Mouse (Mus musculus): ENCODE measurements at regions not wholly inside any gene's neighbourhood (a gene's known extent, or its start where the extent isn't known, plus 50 kb on each side); places are given as distances from the start of the nearest gene placed in this dataset.
A peak's percentile ranks its signal among the peaks of the same experiment; 100 is the strongest.

DNA sequence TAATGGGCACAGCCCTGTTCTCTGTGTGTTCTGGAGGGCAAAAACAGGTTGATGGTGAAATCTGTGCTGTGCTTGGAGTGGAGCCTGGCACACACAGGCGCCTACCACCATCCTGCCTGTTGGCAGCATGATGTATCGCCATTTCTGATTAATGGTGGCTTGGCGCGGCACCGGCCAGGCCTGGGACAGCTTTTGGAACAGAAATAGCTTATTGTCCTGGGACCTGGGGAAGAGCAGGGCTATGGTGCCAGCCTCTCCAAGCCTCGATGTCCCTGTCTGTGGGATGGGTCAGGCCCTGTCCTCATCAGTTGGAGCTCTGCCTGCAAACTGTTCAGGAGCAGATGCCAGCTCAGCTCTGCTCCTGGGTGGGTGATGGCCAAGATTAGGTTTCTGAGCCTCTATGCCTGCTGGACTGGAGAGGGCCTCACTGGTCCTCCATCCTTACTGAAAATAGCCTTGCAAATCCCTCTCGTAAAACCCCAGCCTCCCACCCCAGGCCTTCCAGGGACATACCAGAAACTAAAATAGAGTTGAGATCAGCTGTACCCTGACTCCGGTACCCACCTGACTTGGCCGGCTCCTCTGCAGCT is 115.4 kb downstream of the Mn1 start:
- no peak overlapping the region for H3K4me3 ChIP-seq (replicated peaks; ENCODE audit: insufficient read depth, low read depth, low read length)
- H3K27ac ChIP-seq (ENCODE audit: insufficient read depth, low read length): no peak overlapping the region
- no peaks in the 10 kb centered on the region for H3K27me3 ChIP-seq (ENCODE audit: control insufficient read depth, insufficient read depth, low read length)
- peak; percentile 28 to 51 for DNase-seq
- 35% methylated on average over 9 of the region's 9 CpGs for WGBS
- TF ChIP-seq POLR2A (IDR thresholded peaks at IDR 0.05; ENCODE audit: borderline replicate concordance, insufficient read depth, low read length): no peak
- TF ChIP-seq CTCF (IDR thresholded peaks at IDR 0.05; ENCODE audit: borderline replicate concordance, insufficient read depth, low read depth, low read length): no peak
- peaks cover 13% of the 10 kb centered on the region; the same call in 1 of the 2 replicates for H3K4me1 ChIP-seq (ENCODE audit: control insufficient read depth, insufficient read depth, low read length)

DNA sequence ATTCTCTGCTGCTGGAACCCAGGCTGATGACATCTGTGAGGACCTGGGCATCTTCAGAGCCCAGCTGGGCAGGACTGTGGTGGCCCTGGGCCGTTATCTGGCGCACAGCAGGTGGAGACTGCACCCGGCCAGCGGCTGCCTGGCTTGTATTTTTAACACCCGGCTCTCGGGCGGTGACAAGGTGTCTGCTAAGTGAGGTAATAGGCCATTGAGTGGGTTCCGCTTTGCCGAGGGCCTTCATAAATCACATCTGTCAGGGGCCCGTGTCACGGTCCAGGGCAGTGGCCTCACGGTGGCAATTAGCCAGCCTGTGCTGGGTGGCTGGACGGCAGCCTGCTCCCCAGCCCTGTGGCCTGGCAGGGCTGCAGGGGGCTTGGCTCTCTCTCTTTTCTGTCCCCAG is 118.8 kb downstream of the Mn1 start:
- H3K27ac ChIP-seq (ENCODE audit: insufficient read depth, low read length): no peak overlapping the region
- DNase-seq: no peak
- H3K27me3 ChIP-seq (ENCODE audit: control insufficient read depth, insufficient read depth, low read length): no peaks in the 10 kb centered on the region
- H3K4me3 ChIP-seq (replicated peaks; ENCODE audit: insufficient read depth, low read depth, low read length): no peak overlapping the region
- peaks cover 13% of the 10 kb centered on the region; the same call in 1 of the 2 replicates for H3K4me1 ChIP-seq (ENCODE audit: control insufficient read depth, insufficient read depth, low read length)
- no peak for TF ChIP-seq POLR2A (IDR thresholded peaks at IDR 0.05; ENCODE audit: borderline replicate concordance, insufficient read depth, low read length)
- WGBS: 20% methylated on average over 13 of the region's 13 CpGs

DNA sequence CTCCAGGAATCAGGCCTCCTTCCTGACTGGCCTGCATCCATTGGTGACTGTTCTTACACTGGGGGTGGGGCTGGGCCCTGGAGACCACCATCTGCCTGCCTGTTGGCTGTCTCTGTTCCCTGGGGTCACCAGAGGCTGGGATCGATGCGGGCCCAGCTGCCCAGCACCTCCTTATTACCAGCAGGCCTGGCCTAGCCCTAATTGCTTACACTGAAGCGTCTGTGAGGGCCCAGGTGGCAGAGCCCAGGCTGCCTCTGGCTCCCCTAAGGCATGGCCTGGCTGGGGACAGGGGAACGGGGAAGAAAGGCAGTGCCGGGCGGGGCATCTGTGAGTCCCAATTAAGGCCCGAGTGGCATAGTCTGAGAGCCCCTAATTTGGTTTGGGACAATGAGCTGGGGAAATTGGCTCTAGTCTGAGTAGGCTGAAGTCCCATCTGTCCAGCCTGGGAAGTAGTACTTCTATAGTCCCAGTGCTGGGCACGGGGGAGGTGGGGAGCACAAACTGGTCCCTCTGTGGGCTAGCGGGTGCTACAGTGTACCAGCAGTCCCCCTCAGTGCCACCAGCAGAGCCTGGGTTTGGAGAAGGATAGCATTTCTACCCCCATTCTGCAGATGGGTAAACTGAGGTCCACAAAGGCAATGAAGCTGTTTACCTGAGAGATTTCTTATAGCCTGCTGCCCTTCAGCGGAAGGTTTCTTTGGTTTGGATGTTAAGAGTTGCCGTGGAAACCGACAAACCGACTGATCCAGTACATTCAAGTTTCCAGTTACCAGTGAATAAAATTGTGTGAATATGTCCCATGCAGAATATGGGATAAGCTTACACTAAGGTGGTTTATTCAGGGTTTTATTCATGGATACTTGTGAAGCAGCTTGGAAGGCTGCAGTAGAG is 121.6 kb downstream of the Mn1 start:
- WGBS: 65% methylated on average over 13 of the region's 13 CpGs
- DNase-seq: no peak
- no peak overlapping the region for H3K4me3 ChIP-seq (replicated peaks; ENCODE audit: insufficient read depth, low read depth, low read length)
- H3K27me3 ChIP-seq (ENCODE audit: control insufficient read depth, insufficient read depth, low read length): no peaks in the 10 kb centered on the region
- no peak overlapping the region for H3K27ac ChIP-seq (ENCODE audit: insufficient read depth, low read length)
- TF ChIP-seq CTCF (IDR thresholded peaks at IDR 0.05; ENCODE audit: borderline replicate concordance, insufficient read depth, low read depth, low read length): no peak
- no peak for TF ChIP-seq POLR2A (IDR thresholded peaks at IDR 0.05; ENCODE audit: borderline replicate concordance, insufficient read depth, low read length)
- peaks cover 7% of the 10 kb centered on the region; the same call in 1 of the 2 replicates for H3K4me1 ChIP-seq (ENCODE audit: control insufficient read depth, insufficient read depth, low read length)

DNA sequence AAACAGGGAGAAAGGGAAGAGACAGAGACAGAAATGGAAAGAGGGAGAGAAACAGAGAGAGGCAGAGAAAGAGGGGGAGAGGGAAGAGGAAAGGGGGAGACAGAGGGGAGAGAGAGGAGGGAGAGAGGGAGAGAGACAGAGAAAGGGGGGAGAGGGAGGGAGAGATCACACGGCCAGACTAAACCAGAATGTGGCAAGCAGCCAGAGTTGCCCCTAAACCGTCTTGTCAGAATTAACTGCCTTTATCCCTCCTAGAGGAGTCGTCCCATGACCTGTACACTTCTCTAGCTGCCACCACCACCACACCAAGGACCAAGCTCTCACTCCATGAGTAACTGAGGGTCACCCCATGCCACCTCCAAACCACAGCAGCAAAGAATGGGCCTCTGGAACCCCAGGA is 123.3 kb downstream of the Mn1 start:
- H3K4me3 ChIP-seq (replicated peaks; ENCODE audit: insufficient read depth, low read depth, low read length): no peak overlapping the region
- 38% methylated on average over 3 of the region's 3 CpGs for WGBS

DNA sequence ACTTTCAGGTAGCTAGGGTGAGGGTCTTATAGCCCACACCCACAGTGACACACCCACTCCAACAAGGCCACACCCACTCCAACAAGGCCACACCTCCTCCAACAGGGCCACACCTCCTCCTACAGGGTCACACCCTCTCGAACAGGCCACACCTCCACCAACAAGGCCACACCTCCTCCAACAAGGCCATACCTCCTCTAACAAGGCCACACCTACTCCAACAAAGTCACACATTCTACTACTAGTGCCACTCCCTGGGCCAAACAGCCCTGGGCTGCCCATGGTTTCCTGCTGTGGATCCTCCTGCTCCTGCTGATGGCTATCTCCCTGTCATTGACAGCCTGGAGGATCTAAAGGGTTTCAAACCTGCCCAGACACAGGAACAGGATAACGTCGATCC is 124.9 kb downstream of the Mn1 start:
- no peak overlapping the region for H3K27ac ChIP-seq (ENCODE audit: insufficient read depth, low read length)
- no peak overlapping the region for H3K4me3 ChIP-seq (replicated peaks; ENCODE audit: insufficient read depth, low read depth, low read length)
- DNase-seq: no peak
- no peaks in the 10 kb centered on the region for H3K27me3 ChIP-seq (ENCODE audit: control insufficient read depth, insufficient read depth, low read length)
- 88% methylated on average over 3 of the region's 3 CpGs for WGBS
- H3K4me1 ChIP-seq (ENCODE audit: control insufficient read depth, insufficient read depth, low read length): no peaks in the 10 kb centered on the region
- TF ChIP-seq CTCF (IDR thresholded peaks at IDR 0.05; ENCODE audit: borderline replicate concordance, insufficient read depth, low read depth, low read length) (no peak), POLR2A (IDR thresholded peaks at IDR 0.05; ENCODE audit: borderline replicate concordance, insufficient read depth, low read length) (no peak)

More for the DNA sequence above, 123.3 kb downstream of the Mn1 start:
- peaks cover 7% of the 10 kb centered on the region; the same call in 1 of the 2 replicates for H3K4me1 ChIP-seq (ENCODE audit: control insufficient read depth, insufficient read depth, low read length)
- TF ChIP-seq POLR2A (IDR thresholded peaks at IDR 0.05; ENCODE audit: borderline replicate concordance, insufficient read depth, low read length): no peak
- TF ChIP-seq CTCF (IDR thresholded peaks at IDR 0.05; ENCODE audit: borderline replicate concordance, insufficient read depth, low read depth, low read length): no peak
- no peak overlapping the region for H3K27ac ChIP-seq (ENCODE audit: insufficient read depth, low read length)
- DNase-seq: no peak
- no peaks in the 10 kb centered on the region for H3K27me3 ChIP-seq (ENCODE audit: control insufficient read depth, insufficient read depth, low read length)

DNA sequence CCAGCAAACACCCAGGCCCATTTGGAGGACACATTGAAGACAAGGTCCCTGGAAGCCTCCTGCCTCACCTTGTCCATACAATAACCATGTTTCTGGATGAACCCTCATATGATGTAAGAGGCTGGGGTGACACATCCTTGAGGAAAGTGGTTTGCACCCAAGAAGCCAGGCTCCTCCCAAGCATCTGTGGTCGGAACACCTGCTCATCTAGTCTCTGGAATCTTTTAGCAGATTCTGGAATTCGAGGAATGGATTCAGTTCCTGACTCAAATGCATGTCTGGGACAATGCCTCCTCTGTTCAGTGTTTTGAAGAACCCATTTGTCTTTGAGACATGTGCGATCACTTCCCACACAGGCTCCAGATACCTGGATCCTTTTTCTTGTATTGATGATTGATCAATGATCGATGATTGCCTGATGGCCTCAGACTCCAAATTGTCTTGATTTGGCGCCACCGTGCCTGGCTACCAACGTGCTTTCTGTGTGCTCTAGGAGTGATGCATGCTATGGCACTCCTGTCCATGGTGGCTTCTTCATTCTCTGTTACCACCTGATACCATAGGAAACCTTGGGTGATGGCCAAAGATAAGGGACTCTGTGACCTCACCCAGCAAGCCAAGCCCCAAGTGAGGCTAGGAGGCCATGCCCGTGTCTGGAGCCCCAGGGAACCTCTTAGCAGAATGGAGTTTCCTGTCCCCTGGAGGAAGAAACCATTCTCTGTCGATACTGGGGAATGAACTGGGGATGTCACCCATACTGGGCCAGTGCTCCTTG is 126.7 kb downstream of the Mn1 start:
- no peaks in the 10 kb centered on the region for H3K4me1 ChIP-seq (ENCODE audit: control insufficient read depth, insufficient read depth, low read length)
- TF ChIP-seq CTCF (IDR thresholded peaks at IDR 0.05; ENCODE audit: borderline replicate concordance, insufficient read depth, low read depth, low read length): no peak
- TF ChIP-seq POLR2A (IDR thresholded peaks at IDR 0.05; ENCODE audit: borderline replicate concordance, insufficient read depth, low read length): no peak
- no peak overlapping the region for H3K27ac ChIP-seq (ENCODE audit: insufficient read depth, low read length)
- no peak for DNase-seq
- WGBS: 85% methylated on average over 9 of the region's 9 CpGs
- no peak overlapping the region for H3K4me3 ChIP-seq (replicated peaks; ENCODE audit: insufficient read depth, low read depth, low read length)
- H3K27me3 ChIP-seq (ENCODE audit: control insufficient read depth, insufficient read depth, low read length): no peaks in the 10 kb centered on the region

DNA sequence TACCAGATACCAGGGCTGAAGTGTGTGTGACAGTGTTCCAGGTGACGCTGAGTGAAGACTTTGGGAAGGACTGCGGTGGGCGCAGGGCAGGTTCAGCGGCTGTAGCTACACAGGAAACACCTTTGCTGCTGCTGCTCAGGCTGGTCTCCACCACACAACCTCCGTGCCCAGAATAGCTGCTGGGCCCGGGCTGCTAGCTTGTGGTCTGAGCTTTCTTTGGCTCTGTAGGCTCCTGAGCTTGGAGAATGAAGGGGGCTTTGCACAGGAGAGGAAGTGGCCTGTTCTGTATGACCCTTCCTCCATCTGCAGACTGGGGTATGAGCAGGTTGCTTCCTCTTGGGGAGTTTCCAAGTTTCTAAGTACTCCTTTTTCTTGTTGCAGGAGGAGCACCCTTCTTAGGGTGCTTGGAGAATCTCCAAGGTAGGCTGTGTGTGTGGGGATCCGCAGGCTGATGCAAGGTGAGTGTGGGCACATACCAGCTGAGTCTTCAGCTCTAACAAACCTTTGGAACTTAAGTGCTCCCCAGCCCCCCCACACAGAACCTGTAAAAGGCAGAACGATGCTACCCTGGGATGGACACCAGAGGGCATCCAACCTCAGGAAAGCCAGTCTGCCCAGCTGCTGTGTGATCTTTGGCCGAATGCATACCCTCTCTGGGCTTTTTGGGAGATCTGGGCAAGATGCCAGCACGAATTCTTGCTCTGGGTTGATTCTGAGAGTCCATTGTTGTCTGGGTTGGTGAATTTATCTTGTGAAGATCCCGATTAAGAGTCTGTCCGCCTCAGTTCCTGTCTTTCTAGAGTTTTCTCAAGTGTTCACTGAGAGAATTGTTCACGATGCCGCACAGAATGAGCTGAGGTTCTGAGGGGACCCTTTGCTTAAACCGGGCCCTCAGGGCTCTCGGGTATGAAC is 136.6 kb downstream of the Mn1 start:
- TF ChIP-seq POLR2A (IDR thresholded peaks at IDR 0.05; ENCODE audit: borderline replicate concordance, insufficient read depth, low read length): no peak
- no peak for TF ChIP-seq CTCF (IDR thresholded peaks at IDR 0.05; ENCODE audit: borderline replicate concordance, insufficient read depth, low read depth, low read length)
- DNase-seq: no peak
- Histone ChIP-seq H3K27ac (ENCODE audit: insufficient read depth, low read length) (no peak overlapping the region), H3K27me3 (ENCODE audit: control insufficient read depth, insufficient read depth, low read length) (no peaks in the 10 kb centered on the region; the same call in 1 of the 2 replicates), H3K4me3 (replicated peaks; ENCODE audit: insufficient read depth, low read depth, low read length) (no peak overlapping the region), H3K4me1 (ENCODE audit: control insufficient read depth, insufficient read depth, low read length) (no peaks in the 10 kb centered on the region)
- 62% methylated on average over 16 of the region's 16 CpGs for WGBS
